Mouse (Mus musculus) liver, embryonic 16.5 days (tissue): Measurements from ENCODE around the gene Fastk. TPM values are rescaled to one million over a fixed set of nuclear protein-coding genes. Genes with fewer than 3 reads are reported as not detected.

Experiments used
- ATAC-seq: fragments of 200-750 bp; cut with Nextera tagmentation; 2 replicates; pipeline ENCODE4 v1.8.0; 2017; ENCODE audit warnings: low read depth, mild to moderate bottlenecking, moderate number of reproducible peaks, moderate library complexity
- H3K27ac ChIP-seq: fragments of 300-500 bp; sonication (generic); 2 replicates; pipeline ENCODE4 v1.5.1; 2014; ENCODE audit warnings: mild to moderate bottlenecking, low read length
- H3K27me3 ChIP-seq: fragments of 300-500 bp; sonication (generic); 2 replicates; pipeline ENCODE4 v1.6.1; 2014; ENCODE audit warnings: low read depth, low read length, mixed read lengths; ENCODE audit not compliant: control insufficient read depth, insufficient read depth
- H3K36me3 ChIP-seq: fragments of 300-500 bp; sonication (generic); 2 replicates; pipeline ENCODE4 v1.6.1; 2014; ENCODE audit warnings: mild to moderate bottlenecking; ENCODE audit not compliant: control insufficient read depth, insufficient read depth
- H3K4me1 ChIP-seq: fragments of 300-500 bp; sonication (generic); 2 replicates; pipeline ENCODE4 v1.6.1; 2014; ENCODE audit warnings: low read depth, low read length, mixed read lengths; ENCODE audit not compliant: control insufficient read depth
- H3K4me2 ChIP-seq: fragments of 300-500 bp; sonication (generic); 2 replicates; pipeline ENCODE4 v1.6.1; 2014; ENCODE audit warnings: low read depth, low read length, mixed read lengths
- H3K4me3 ChIP-seq: fragments of 300-500 bp; sonication (generic); 2 replicates; pipeline ENCODE4 v1.5.1; 2014; ENCODE audit warnings: low read depth, mild to moderate bottlenecking, low read length
- H3K9ac ChIP-seq: fragments of 300-500 bp; sonication (generic); 2 replicates; pipeline ENCODE4 v1.6.1; 2014; ENCODE audit warnings: low read depth, low read length
- H3K9me3 ChIP-seq: fragments of 300-500 bp; sonication (generic); replicated peaks from 2 replicates; pipeline ENCODE4 v1.6.1; 2016; ENCODE audit warnings: low read length; ENCODE audit not compliant: control insufficient read depth
- WGBS: fragments of 180-500 bp; shearing (Covaris S2); extraction: QIAGEN DNeasy Blood & Tissue Kit; methylation state at CpG from one replicate; pipeline ENCODE4 v1.1.7; 2014; ENCODE audit not compliant: insufficient replicate concordance; 5-methylcytosine and 5-hydroxymethylcytosine counted together
- polyA plus RNA-seq: library from polyadenylated mRNA; unstranded; fragments of >200 nt; fragmentation: Nextera tagmentation; extraction: Ambion mirVana; gene quantifications from 2 replicates; pipeline ENCODE4 v1.2.1, GENCODE M21; 2015

The Fastk gene
- 44.9 and 53.4 TPM in 2 replicates for polyA plus RNA-seq

- H3K9me3 ChIP-seq: no peaks in the 10 kb centered on the region
- H3K4me2 ChIP-seq: peak within 1 kb of the TSS; percentile 96
- WGBS: under 1% methylated on average over 55 of the region's 60 CpGs
- H3K4me1 ChIP-seq: peaks cover 36% of the 10 kb centered on the region
- peak; percentile 84 for ATAC-seq
- peaks cover 9% of the 10 kb centered on the region for H3K36me3 ChIP-seq
- peak within 1 kb of the TSS; percentile 92 for H3K9ac ChIP-seq
- peak within 1 kb of the TSS; percentile 89 for H3K27ac ChIP-seq
- H3K27me3 ChIP-seq: no peaks in the 10 kb centered on the region
- peak within 1 kb of the TSS; percentile 94 for H3K4me3 ChIP-seq
These were observed at the start of gene Fastk for GRCm38 (mm10) chr5:24444746-24445427. Gene Fastk (minus strand): TSS chr5:24445287.

GRCm38 (mm10) chr5:24492546-24493285, 47.6 kb upstream of the Fastk start:
- Histone ChIP-seq H3K9ac (no peak overlapping the region), H3K4me2 (no peak overlapping the region), H3K27me3 (no peaks in the 10 kb centered on the region), H3K27ac (no peak overlapping the region), H3K4me1 (no peaks in the 10 kb centered on the region), H3K4me3 (no peak overlapping the region), H3K36me3 (peaks cover 17% of the 10 kb centered on the region), H3K9me3 (no peaks in the 10 kb centered on the region)
- WGBS: 82% methylated on average over 16 of the region's 16 CpGs
- no peak for ATAC-seq

GRCm38 (mm10) chr5:24490413-24490920, 45.4 kb upstream of the Fastk start:
- no peak overlapping the region for H3K27ac ChIP-seq
- no peaks in the 10 kb centered on the region for H3K9me3 ChIP-seq
- 83% methylated on average over 14 of the region's 14 CpGs for WGBS
- H3K4me1 ChIP-seq: no peaks in the 10 kb centered on the region
- no peak overlapping the region for H3K4me3 ChIP-seq
- H3K36me3 ChIP-seq: peaks cover 17% of the 10 kb centered on the region
- no peak overlapping the region for H3K4me2 ChIP-seq
- H3K27me3 ChIP-seq: no peaks in the 10 kb centered on the region
- no peak overlapping the region for H3K9ac ChIP-seq
- ATAC-seq: no peak

- H3K36me3 ChIP-seq: peaks cover 10% of the 10 kb centered on the region
- H3K9ac ChIP-seq: no peak overlapping the region
- no peak overlapping the region for H3K27ac ChIP-seq
- H3K4me1 ChIP-seq: no peaks in the 10 kb centered on the region; the same call in 1 of the 2 replicates
- no peak overlapping the region for H3K4me2 ChIP-seq
- no peaks in the 10 kb centered on the region for H3K27me3 ChIP-seq
- no peaks in the 10 kb centered on the region for H3K9me3 ChIP-seq
- 80% methylated on average over 5 of the region's 5 CpGs for WGBS
- H3K4me3 ChIP-seq: no peak overlapping the region
- no peak for ATAC-seq
These were observed 41.7 kb upstream of the Fastk start for GRCm38 (mm10) chr5:24486738-24487137.

GRCm38 (mm10) chr5:24486097-24486496, 41.0 kb upstream of the Fastk start:
- Histone ChIP-seq H3K4me2 (no peak overlapping the region), H3K4me3 (no peak overlapping the region), H3K36me3 (peaks cover 8% of the 10 kb centered on the region), H3K9me3 (no peaks in the 10 kb centered on the region), H3K9ac (no peak overlapping the region), H3K27ac (no peak overlapping the region), H3K4me1 (peaks cover 3% of the 10 kb centered on the region), H3K27me3 (no peaks in the 10 kb centered on the region)
- no peak for ATAC-seq
- 5% methylated on average over 8 of the region's 8 CpGs for WGBS

DNA sequence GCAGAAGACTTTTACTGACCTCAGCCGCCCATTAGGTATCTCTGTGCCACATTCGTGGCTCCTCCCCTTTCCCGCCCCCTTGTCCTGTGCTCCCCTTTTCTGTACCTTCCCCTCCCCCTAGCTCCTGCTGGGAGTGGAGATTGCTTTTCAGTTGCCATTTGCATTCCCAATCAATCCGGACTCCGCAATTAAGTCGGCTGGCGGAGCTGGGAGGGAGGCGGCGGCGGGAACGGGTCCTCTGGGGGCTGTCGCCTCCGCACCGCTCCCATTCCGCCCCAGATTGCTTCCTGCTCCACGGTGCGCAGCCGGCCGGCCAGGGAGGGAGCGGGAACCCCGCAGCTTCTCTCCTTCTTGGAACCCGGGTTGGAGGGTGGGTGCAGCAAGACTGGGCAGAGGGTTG, 39.9 kb upstream of the Fastk start:
- peak overlapping the region; percentile 38 for H3K4me3 ChIP-seq
- H3K36me3 ChIP-seq: peaks cover 9% of the 10 kb centered on the region
- WGBS: 76% methylated on average over 22 of the region's 22 CpGs

DNA sequence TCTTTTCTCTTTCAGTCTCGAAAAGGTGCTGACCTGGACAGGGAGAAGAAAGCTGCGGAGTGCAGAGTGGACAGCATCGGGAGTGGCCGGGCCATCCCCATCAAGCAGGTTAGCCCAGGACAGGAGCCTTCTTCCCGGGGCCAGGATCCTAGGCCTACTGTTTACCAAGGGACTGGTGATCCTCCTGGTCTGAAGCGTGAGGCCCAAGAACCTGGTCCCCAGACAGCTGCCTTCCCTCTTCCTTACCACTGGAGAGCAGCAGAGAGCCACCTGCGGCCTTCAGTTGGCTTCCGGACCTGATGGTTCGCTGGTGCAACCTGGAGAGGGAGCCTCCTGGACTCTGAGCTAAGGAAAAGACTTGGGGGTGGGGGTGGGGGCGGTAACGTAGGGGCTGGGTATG, 38.2 kb upstream of the Fastk start:
- H3K4me1 ChIP-seq: peaks cover 3% of the 10 kb centered on the region
- H3K9ac ChIP-seq: no peak overlapping the region
- 0 out of 2 replicates have a peak overlapping the region, but pooled peaks have one; percentile 5 for H3K4me2 ChIP-seq
- H3K27me3 ChIP-seq: no peaks in the 10 kb centered on the region
- peaks cover 12% of the 10 kb centered on the region for H3K36me3 ChIP-seq
- no peaks in the 10 kb centered on the region for H3K9me3 ChIP-seq
- no peak; the same call in 1 of the 2 replicates for ATAC-seq
- no peak overlapping the region; the same call in 1 of the 2 replicates for H3K4me3 ChIP-seq
- 47% methylated on average over 11 of the region's 11 CpGs for WGBS
- peak overlapping the region; percentile 62 for H3K27ac ChIP-seq

More for the DNA sequence above, 39.9 kb upstream of the Fastk start:
- no peak overlapping the region for H3K27ac ChIP-seq
- H3K9ac ChIP-seq: peak overlapping the region; percentile 27; the same call in 1 of the 2 replicates
- peaks cover 3% of the 10 kb centered on the region for H3K4me1 ChIP-seq
- ATAC-seq: no peak
- no peaks in the 10 kb centered on the region for H3K9me3 ChIP-seq
- H3K27me3 ChIP-seq: no peaks in the 10 kb centered on the region
- H3K4me2 ChIP-seq: peak overlapping the region; percentile 49

DNA sequence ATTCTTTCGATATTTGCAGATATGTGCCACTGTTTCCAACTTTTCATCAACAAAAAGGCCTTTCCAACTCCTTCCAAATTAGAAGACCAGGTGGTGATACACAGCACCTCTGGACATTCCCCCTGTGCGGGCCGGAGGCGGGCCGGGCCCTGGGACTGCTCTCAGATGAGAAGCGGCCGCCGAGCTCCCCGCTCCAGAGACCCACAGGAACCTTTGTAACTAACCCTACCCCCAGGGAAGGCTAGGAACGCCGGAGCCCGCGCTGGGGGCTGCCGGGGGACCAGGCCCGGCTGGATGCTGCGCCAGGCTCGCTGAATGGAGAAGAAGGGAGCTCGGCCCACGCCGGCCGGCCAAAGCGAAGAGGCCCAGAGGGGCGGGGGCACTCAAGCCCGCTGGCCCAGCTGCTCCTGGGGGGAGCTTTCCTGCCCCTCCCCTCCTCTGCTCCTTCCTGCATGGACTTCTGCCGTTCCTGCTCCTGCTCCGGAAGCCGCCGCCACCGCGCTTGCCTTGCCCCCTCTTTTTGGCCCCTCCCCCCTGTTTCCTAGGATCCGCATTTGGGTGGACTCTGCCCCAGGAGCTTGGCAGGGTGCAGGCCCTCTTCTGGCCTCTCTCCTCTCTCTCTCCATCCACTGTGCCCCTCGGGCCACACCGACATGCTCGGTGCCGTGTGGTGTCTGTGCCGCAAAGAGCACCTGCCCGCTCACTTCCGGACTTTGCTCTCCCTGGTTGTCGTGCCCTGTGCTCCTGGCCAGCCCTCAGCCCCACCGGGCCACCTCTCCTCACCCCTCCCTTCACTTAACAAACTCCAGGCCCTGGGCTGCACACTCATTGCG, 37.4 kb upstream of the Fastk start:
- Histone ChIP-seq H3K9me3 (no peaks in the 10 kb centered on the region), H3K9ac (no peak overlapping the region), H3K4me2 (peak overlapping the region; percentile 5; the same call in 1 of the 2 replicates), H3K4me1 (peaks cover 3% of the 10 kb centered on the region), H3K27me3 (no peaks in the 10 kb centered on the region), H3K36me3 (peaks cover 17% of the 10 kb centered on the region), H3K4me3 (no peak overlapping the region; the same call in 1 of the 2 replicates), H3K27ac (peak overlapping the region; percentile 62)
- peak; percentile 68 for ATAC-seq
- WGBS: 71% methylated on average over 41 of the region's 41 CpGs
